Mouse (Mus musculus): ENCODE measurements around the gene Btbd11. TPM values are rescaled to one million over a fixed set of nuclear protein-coding genes. Genes with fewer than 3 reads are reported as not detected.

The Btbd11 gene
- polyA plus RNA-seq, 1 experiment: 4.9 TPM

DNA sequence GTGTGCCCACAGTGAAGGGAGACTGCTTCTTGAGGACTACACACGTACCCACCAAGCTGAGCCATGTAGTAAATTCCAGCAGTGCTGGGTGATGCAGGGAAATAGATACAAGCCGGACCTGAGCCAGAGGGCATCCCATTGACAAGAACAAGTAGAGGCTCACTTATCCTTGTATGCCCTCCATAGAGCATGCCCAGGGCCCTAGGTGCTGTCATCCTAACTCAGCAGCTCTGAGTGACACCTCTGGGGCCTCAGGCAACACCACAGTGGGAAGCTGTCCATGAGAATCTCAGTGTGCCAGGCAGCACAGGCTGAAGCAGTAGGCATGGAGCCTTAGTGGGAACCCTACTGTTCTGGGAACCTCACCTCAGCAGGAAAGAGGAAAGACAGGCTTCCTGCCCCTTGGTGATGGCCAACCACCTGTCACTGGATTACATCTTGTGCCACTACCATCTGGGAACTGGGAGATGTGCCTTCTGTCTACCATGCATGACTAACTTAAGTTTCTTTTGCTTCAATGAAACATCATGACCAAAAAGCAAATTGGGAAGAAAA, 66.7 kb downstream of the Btbd11 start:
- Histone ChIP-seq H3K4me1 (ENCODE audit: control insufficient read depth, insufficient read depth, low read length) (peaks cover 4% of the 10 kb centered on the region), H3K27me3 (ENCODE audit: control insufficient read depth, insufficient read depth, low read length, poor library complexity, severe bottlenecking) (no peaks in the 10 kb centered on the region), H3K9me3 (replicated peaks; ENCODE audit: control insufficient read depth, insufficient read depth, low read length, poor library complexity, severe bottlenecking) (no peaks in the 10 kb centered on the region), H3K4me3 (ENCODE audit: low read depth, low read length) (no peak overlapping the region), H3K27ac (ENCODE audit: insufficient read depth, low read length) (no peak overlapping the region), H3K9ac (ENCODE audit: low read depth, poor library complexity, severe bottlenecking) (no peak overlapping the region), H3K36me3 (ENCODE audit: control insufficient read depth, insufficient read depth, low read length, poor library complexity, severe bottlenecking) (no peaks in the 10 kb centered on the region)
- TF ChIP-seq CTCF (IDR thresholded peaks at IDR 0.05; ENCODE audit: low read depth, low read length) (no peak), POLR2A (IDR thresholded peaks at IDR 0.05; ENCODE audit: insufficient read depth, low read length) (no peak), EP300 (IDR thresholded peaks at IDR 0.05; ENCODE audit: insufficient read depth, low read depth, low read length) (no peak)

DNA sequence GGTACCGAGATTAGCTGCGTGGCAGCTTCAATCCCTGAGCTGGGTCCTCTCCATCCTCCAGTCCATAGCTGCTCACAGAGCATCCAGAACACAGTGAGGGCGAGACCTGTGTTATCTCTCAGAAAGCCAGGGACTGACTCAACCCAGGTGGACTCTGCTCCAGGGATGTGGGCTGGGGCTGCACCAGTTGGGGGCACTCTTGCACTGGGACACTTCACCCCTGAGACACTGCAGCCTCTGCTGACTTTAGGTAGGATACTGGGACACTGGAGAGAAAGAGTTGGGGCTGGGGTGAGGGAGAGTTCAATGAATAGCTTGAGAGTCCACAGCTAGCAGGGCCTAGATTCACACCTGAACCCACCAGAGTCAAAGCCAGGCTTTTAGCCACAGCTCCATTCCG, 69.4 kb downstream of the Btbd11 start:
- no peaks in the 10 kb centered on the region for H3K9me3 ChIP-seq (replicated peaks; ENCODE audit: control insufficient read depth, insufficient read depth, low read length, poor library complexity, severe bottlenecking)
- no peak overlapping the region for H3K9ac ChIP-seq (ENCODE audit: low read depth, poor library complexity, severe bottlenecking)
- no peaks in the 10 kb centered on the region for H3K36me3 ChIP-seq (ENCODE audit: control insufficient read depth, insufficient read depth, low read length, poor library complexity, severe bottlenecking)
- H3K27ac ChIP-seq (ENCODE audit: insufficient read depth, low read length): no peak overlapping the region
- H3K27me3 ChIP-seq (ENCODE audit: control insufficient read depth, insufficient read depth, low read length, poor library complexity, severe bottlenecking): no peaks in the 10 kb centered on the region
- no peak overlapping the region for H3K4me3 ChIP-seq (ENCODE audit: low read depth, low read length)
- TF ChIP-seq EP300 (IDR thresholded peaks at IDR 0.05; ENCODE audit: insufficient read depth, low read depth, low read length): 0 out of 2 replicates have a peak, but pooled peaks have one; percentile 43
- TF ChIP-seq POLR2A (IDR thresholded peaks at IDR 0.05; ENCODE audit: insufficient read depth, low read length): no peak
- peak; percentile 84 for TF ChIP-seq CTCF (IDR thresholded peaks at IDR 0.05; ENCODE audit: low read depth, low read length)
- peaks cover 2% of the 10 kb centered on the region for H3K4me1 ChIP-seq (ENCODE audit: control insufficient read depth, insufficient read depth, low read length)

DNA sequence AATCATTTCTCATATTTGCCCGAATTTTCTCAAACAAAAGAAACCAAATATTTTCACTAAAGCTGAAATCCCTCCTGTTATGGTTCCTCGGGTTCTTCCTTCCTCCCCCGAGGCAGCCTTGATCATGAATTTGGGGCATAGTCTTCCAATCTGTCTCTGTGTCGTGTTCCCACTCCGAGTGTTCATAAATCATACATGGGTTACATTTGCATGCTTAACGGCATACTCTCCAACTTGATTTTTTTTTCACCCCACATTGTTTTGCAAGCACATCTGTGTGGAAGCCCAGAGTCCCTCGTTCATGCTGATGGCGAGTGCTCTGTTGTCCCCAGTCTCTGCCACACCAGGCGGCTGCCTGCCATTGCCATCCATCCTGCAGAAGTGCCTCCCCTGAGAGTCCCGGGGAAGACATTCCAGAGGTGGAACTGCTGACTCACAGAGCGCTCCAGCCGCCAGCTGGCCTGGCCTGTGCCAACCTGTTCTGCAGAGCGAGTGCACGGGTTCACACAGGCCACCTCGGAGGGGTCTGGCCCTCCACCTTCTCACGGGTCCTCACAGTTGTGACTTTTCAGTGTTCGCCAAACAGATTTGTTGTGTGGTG, 72.2 kb downstream of the Btbd11 start:
- Histone ChIP-seq H3K4me1 (ENCODE audit: control insufficient read depth, insufficient read depth, low read length) (no peaks in the 10 kb centered on the region), H3K9ac (ENCODE audit: low read depth, poor library complexity, severe bottlenecking) (no peak overlapping the region), H3K9me3 (replicated peaks; ENCODE audit: control insufficient read depth, insufficient read depth, low read length, poor library complexity, severe bottlenecking) (no peaks in the 10 kb centered on the region), H3K27ac (ENCODE audit: insufficient read depth, low read length) (no peak overlapping the region), H3K4me3 (ENCODE audit: low read depth, low read length) (no peak overlapping the region), H3K36me3 (ENCODE audit: control insufficient read depth, insufficient read depth, low read length, poor library complexity, severe bottlenecking) (no peaks in the 10 kb centered on the region), H3K27me3 (ENCODE audit: control insufficient read depth, insufficient read depth, low read length, poor library complexity, severe bottlenecking) (no peaks in the 10 kb centered on the region)
- no peak for TF ChIP-seq EP300 (IDR thresholded peaks at IDR 0.05; ENCODE audit: insufficient read depth, low read depth, low read length)
- TF ChIP-seq CTCF (IDR thresholded peaks at IDR 0.05; ENCODE audit: low read depth, low read length): no peak
- TF ChIP-seq POLR2A (IDR thresholded peaks at IDR 0.05; ENCODE audit: insufficient read depth, low read length): no peak

DNA sequence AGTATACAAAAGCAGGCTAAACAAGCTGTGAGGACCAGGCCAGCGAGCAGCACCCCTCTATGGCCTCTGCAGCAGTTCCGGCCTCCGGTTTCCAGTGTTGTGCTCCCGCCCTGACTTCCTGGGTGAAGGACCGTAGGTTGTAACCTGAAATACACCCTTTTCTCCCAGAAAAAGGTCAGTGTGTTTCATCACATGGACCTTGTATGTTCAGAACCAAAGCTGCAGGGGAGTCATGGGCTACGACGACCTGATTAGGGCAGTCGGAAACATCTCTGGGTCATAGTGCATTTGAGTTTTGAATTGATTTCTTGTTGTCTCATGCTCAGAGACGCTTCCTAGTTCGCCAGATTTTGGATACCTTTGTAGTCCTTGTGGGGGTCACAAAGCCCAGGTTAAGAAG, 74.1 kb downstream of the Btbd11 start:
- Histone ChIP-seq H3K36me3 (ENCODE audit: control insufficient read depth, insufficient read depth, low read length, poor library complexity, severe bottlenecking) (no peaks in the 10 kb centered on the region), H3K27ac (ENCODE audit: insufficient read depth, low read length) (no peak overlapping the region), H3K27me3 (ENCODE audit: control insufficient read depth, insufficient read depth, low read length, poor library complexity, severe bottlenecking) (no peaks in the 10 kb centered on the region), H3K9ac (ENCODE audit: low read depth, poor library complexity, severe bottlenecking) (no peak overlapping the region), H3K4me3 (ENCODE audit: low read depth, low read length) (no peak overlapping the region), H3K9me3 (replicated peaks; ENCODE audit: control insufficient read depth, insufficient read depth, low read length, poor library complexity, severe bottlenecking) (no peaks in the 10 kb centered on the region), H3K4me1 (ENCODE audit: control insufficient read depth, insufficient read depth, low read length) (no peaks in the 10 kb centered on the region)
- TF ChIP-seq EP300 (IDR thresholded peaks at IDR 0.05; ENCODE audit: insufficient read depth, low read depth, low read length) (no peak), CTCF (IDR thresholded peaks at IDR 0.05; ENCODE audit: low read depth, low read length) (no peak), POLR2A (IDR thresholded peaks at IDR 0.05; ENCODE audit: insufficient read depth, low read length) (no peak)

DNA sequence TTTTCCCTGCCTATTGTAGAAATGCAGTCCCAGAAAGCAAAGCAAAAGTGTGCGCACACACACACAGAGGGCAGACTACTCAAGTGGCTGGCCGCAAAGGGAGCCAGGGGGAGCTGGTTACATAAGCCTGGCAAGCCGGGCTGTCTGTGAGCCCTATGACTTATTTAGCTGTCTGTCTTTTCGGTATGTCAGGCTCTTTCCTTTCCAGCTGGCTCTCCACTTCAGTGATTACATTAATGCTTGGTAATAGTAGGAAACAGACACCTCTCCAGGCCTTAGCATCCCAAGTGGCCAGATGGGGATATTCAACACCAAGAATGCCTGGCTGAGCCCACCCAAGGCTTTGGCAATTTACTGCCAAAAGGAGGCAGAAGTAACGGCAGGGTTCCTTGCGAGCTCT, 77.5 kb downstream of the Btbd11 start:
- TF ChIP-seq EP300 (IDR thresholded peaks at IDR 0.05; ENCODE audit: insufficient read depth, low read depth, low read length) (no peak), CTCF (IDR thresholded peaks at IDR 0.05; ENCODE audit: low read depth, low read length) (no peak), POLR2A (IDR thresholded peaks at IDR 0.05; ENCODE audit: insufficient read depth, low read length) (no peak)
- H3K9me3 ChIP-seq (replicated peaks; ENCODE audit: control insufficient read depth, insufficient read depth, low read length, poor library complexity, severe bottlenecking): no peaks in the 10 kb centered on the region
- H3K36me3 ChIP-seq (ENCODE audit: control insufficient read depth, insufficient read depth, low read length, poor library complexity, severe bottlenecking): no peaks in the 10 kb centered on the region
- no peaks in the 10 kb centered on the region for H3K27me3 ChIP-seq (ENCODE audit: control insufficient read depth, insufficient read depth, low read length, poor library complexity, severe bottlenecking)
- no peak overlapping the region for H3K27ac ChIP-seq (ENCODE audit: insufficient read depth, low read length)
- no peak overlapping the region for H3K4me3 ChIP-seq (ENCODE audit: low read depth, low read length)
- peaks cover 9% of the 10 kb centered on the region for H3K4me1 ChIP-seq (ENCODE audit: control insufficient read depth, insufficient read depth, low read length)
- no peak overlapping the region for H3K9ac ChIP-seq (ENCODE audit: low read depth, poor library complexity, severe bottlenecking)
